Comparison of ENCODE assay signal across 8 mouse cellular contexts in genomic region chr3:121531370-121532148, GRCm38 (mm10). TPM values are rescaled to one million over a fixed set of nuclear protein-coding genes. Genes with fewer than 3 reads are reported as not detected.
DNase-seq lines count a peak whose midpoint lies in the region; ATAC-seq lines count a peak whose summit lies in the region.

No protein-coding gene starts in this region.

- H3K4me1 ChIP-seq in heart, embryonic 15.5 days (replicated peaks), result peaks cover 13% of the 10 kb centered on the region
- peaks cover 7% of the 10 kb centered on the region; the same call in 1 of the 2 replicates for H3K4me1 ChIP-seq in liver, embryonic 11.5 days (replicated peaks; ENCODE audit: control insufficient read depth, insufficient read depth, low read length)

- H3K9ac ChIP-seq in heart, embryonic 15.5 days, result peak overlapping the region; percentile 36; the same call in 1 of the 2 replicates
- peak overlapping the region; percentile 1; the same call in 1 of the 2 replicates for H3K9ac ChIP-seq in liver, embryonic 11.5 days (ENCODE audit: low read depth, low read length)

- H3K27me3 ChIP-seq in heart, embryonic 15.5 days, result peaks cover 19% of the 10 kb centered on the region; the same call in 1 of the 2 replicates
- H3K27me3 ChIP-seq in liver, embryonic 11.5 days (replicated peaks; ENCODE audit: control insufficient read depth, insufficient read depth, low read length), result peaks cover 13% of the 10 kb centered on the region

- H3K36me3 ChIP-seq in heart, embryonic 15.5 days, result no peaks in the 10 kb centered on the region
- H3K36me3 ChIP-seq in liver, embryonic 11.5 days (ENCODE audit: control insufficient read depth, insufficient read depth, low read length), result no peaks in the 10 kb centered on the region

- peak overlapping the region; percentile 44 for H3K4me3 ChIP-seq in heart, embryonic 15.5 days
- peak overlapping the region; percentile 39 for H3K4me3 ChIP-seq in liver, embryonic 11.5 days (ENCODE audit: low read depth, low read length)

- peak overlapping the region; percentile 72 for H3K4me2 ChIP-seq in heart, embryonic 15.5 days
- H3K4me2 ChIP-seq in liver, embryonic 11.5 days, result peak overlapping the region; percentile 58

- DNase-seq in adrenal gland, adult (ENCODE audit: inconsistent age in 2 of 2, low spot score in 1 of 2), result peak; percentile 77 to 93
- no peak for DNase-seq in adrenal gland, postnatal 4 days (ENCODE audit: low spot score in 2 of 2)
- peak; percentile 73 for DNase-seq in adrenal gland, postnatal 14 days
- no peak for DNase-seq in liver, embryonic 11.5 days (ENCODE audit: low spot score)
- peak; percentile 20 for DNase-seq in ovary, postnatal 10 days (ENCODE audit: low spot score)
- DNase-seq in left cerebral cortex, adult 18-20 months (ENCODE audit: low spot score in 2 of 2), result no peak
- DNase-seq in Muller cell, postnatal 12 days (ENCODE audit: inconsistent ontology term), result no peak

- WGBS in heart, embryonic 15.5 days, result 51% methylated on average over 16 of the region's 16 CpGs
- WGBS in liver, embryonic 11.5 days, result 51% methylated on average over 16 of the region's 16 CpGs

- H3K27ac ChIP-seq in heart, embryonic 15.5 days, result no peak overlapping the region
- no peak overlapping the region for H3K27ac ChIP-seq in liver, embryonic 11.5 days (ENCODE audit: low read depth, low read length)

- no peaks in the 10 kb centered on the region for H3K9me3 ChIP-seq in heart, embryonic 15.5 days (replicated peaks)
- H3K9me3 ChIP-seq in liver, embryonic 11.5 days (ENCODE audit: control insufficient read depth, low read length), result no peaks in the 10 kb centered on the region

- no peak for ATAC-seq in heart, embryonic 15.5 days (replicated peaks; ENCODE audit: insufficient number of reproducible peaks, insufficient read depth, low FRiP score, low read depth)
- no peak for ATAC-seq in liver, embryonic 11.5 days (replicated peaks; ENCODE audit: low FRiP score)

RNA-seq across cellular contexts. Expression of gene Slc44a3, which starts 0.6 kb away (rescaled TPM):
- 10 to 100 TPM; 14.8 to 21.0 TPM for total RNA-seq in adrenal gland, postnatal 4 days (2021)
- 14.6 TPM in 2 replicates for total RNA-seq in adrenal gland, postnatal 14 days (2021)
- polyA plus RNA-seq in heart, embryonic 15.5 days (2015; fragmentation: Nextera tagmentation; extraction: Ambion mirVana), result 0.94 and 2.2 TPM in 2 replicates
- polyA plus RNA-seq in liver, embryonic 11.5 days (2014; fragmentation: Nextera tagmentation; extraction: Ambion mirVana), result 1.7 and 2.0 TPM in 2 replicates
- not detected for total RNA-seq in left cerebral cortex, adult 18-20 months (2021)

Comparison
In these comparisons a context has a peak if more than half of its experiments do, and no peak if none do; other contexts are left out.
1. DNase-seq: peak in adrenal gland, adult (2 of 2), adrenal gland, postnatal 14 days (single experiment) and ovary, postnatal 10 days (single experiment); none in adrenal gland, postnatal 4 days (0 of 2), liver, embryonic 11.5 days (single experiment), left cerebral cortex, adult 18-20 months (0 of 2) and Muller cell, postnatal 12 days (single experiment).
2. RNA of gene Slc44a3, which starts 0.6 kb away (total RNA-seq): 14.8 to 21.0 TPM in adrenal gland, postnatal 4 days and 14.6 TPM in adrenal gland, postnatal 14 days; not detected in left cerebral cortex, adult 18-20 months; every median in the first group is over 10 times any median in the second.